Mouse (Mus musculus): ENCODE data around the gene Gusb. TPM values are rescaled to one million over a fixed set of nuclear protein-coding genes. Genes with fewer than 3 reads are reported as not detected.

Gene Gusb
- polyA plus RNA-seq, 1 experiment from 2014 or later: 50.2 TPM

DNA sequence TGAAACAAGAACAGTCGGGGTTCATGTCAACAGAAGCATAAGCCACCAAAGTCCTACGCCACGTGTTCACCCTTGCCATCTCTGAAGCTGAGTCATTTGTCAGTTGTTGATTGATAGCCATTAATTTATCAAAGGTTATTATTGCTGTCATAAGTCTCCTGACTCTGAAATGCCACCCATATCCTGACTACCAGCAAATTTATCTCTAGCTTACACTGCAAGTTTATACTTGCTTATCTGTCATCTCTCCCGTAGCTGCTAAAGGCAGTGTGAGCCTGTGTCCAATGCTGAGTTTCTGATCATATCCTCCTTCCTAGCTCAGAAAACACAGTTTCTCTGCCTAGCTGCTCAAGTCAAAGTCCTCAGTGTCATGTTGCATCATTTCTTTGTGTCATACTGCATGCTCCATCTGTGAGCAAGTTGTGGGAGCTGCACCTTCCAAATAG, 28.0 kb downstream of the Gusb start:
- no peak overlapping the region for H3K27ac ChIP-seq (ENCODE audit: low read depth, low read length)
- no peak overlapping the region for H3K9ac ChIP-seq (ENCODE audit: low read depth, low read length)
- H3K4me3 ChIP-seq (ENCODE audit: low read depth, low read length): no peak overlapping the region
- H3K9me3 ChIP-seq (replicated peaks; ENCODE audit: control insufficient read depth, low read length): no peaks in the 10 kb centered on the region
- peaks cover 7% of the 10 kb centered on the region for H3K4me1 ChIP-seq (ENCODE audit: control insufficient read depth, insufficient read depth, low read length)
- 64% methylated on average over 4 of the region's 4 CpGs for WGBS (ENCODE audit: insufficient replicate concordance)
- 0 out of 2 replicates have a peak, but pooled peaks cover 3% of the 10 kb centered on the region for H3K36me3 ChIP-seq (ENCODE audit: control insufficient read depth, insufficient read depth, low read length)
- H3K4me2 ChIP-seq: no peak overlapping the region
- no peaks in the 10 kb centered on the region for H3K27me3 ChIP-seq (ENCODE audit: control insufficient read depth, insufficient read depth, low read length)
- no peak for ATAC-seq (replicated peaks; ENCODE audit: insufficient number of reproducible peaks, low FRiP score, low TSS enrichment)

- 87% methylated on average over 4 of the region's 4 CpGs for WGBS (ENCODE audit: insufficient replicate concordance)
- Histone ChIP-seq H3K27me3 (ENCODE audit: control insufficient read depth, insufficient read depth, low read length) (no peaks in the 10 kb centered on the region), H3K9ac (ENCODE audit: low read depth, low read length) (no peak overlapping the region), H3K36me3 (ENCODE audit: control insufficient read depth, insufficient read depth, low read length) (0 out of 2 replicates have a peak, but pooled peaks cover 3% of the 10 kb centered on the region), H3K4me3 (ENCODE audit: low read depth, low read length) (no peak overlapping the region), H3K27ac (ENCODE audit: low read depth, low read length) (no peak overlapping the region), H3K4me1 (ENCODE audit: control insufficient read depth, insufficient read depth, low read length) (0 out of 2 replicates have a peak, but pooled peaks cover 5% of the 10 kb centered on the region), H3K9me3 (replicated peaks; ENCODE audit: control insufficient read depth, low read length) (no peaks in the 10 kb centered on the region), H3K4me2 (no peak overlapping the region)
- no peak for ATAC-seq (replicated peaks; ENCODE audit: insufficient number of reproducible peaks, low FRiP score, low TSS enrichment)
These were observed 28.5 kb downstream of the Gusb start for GRCm38 (mm10) chr5:129974354-129974753.

GRCm38 (mm10) chr5:129971491-129971890, 31.4 kb downstream of the Gusb start:
- no peaks in the 10 kb centered on the region for H3K9me3 ChIP-seq (replicated peaks; ENCODE audit: control insufficient read depth, low read length)
- no peak overlapping the region for H3K4me3 ChIP-seq (ENCODE audit: low read depth, low read length)
- H3K4me2 ChIP-seq: no peak overlapping the region
- WGBS (ENCODE audit: insufficient replicate concordance): 86% methylated on average over 4 of the region's 4 CpGs
- no peak overlapping the region for H3K27ac ChIP-seq (ENCODE audit: low read depth, low read length)
- H3K9ac ChIP-seq (ENCODE audit: low read depth, low read length): no peak overlapping the region
- no peak for ATAC-seq (replicated peaks; ENCODE audit: insufficient number of reproducible peaks, low FRiP score, low TSS enrichment)
- H3K27me3 ChIP-seq (ENCODE audit: control insufficient read depth, insufficient read depth, low read length): no peaks in the 10 kb centered on the region
- H3K36me3 ChIP-seq (ENCODE audit: control insufficient read depth, insufficient read depth, low read length): 0 out of 2 replicates have a peak, but pooled peaks cover 3% of the 10 kb centered on the region
- no peaks in the 10 kb centered on the region for H3K4me1 ChIP-seq (ENCODE audit: control insufficient read depth, insufficient read depth, low read length)

GRCm38 (mm10) chr5:129968417-129968816, 34.4 kb downstream of the Gusb start:
- Histone ChIP-seq H3K9me3 (replicated peaks; ENCODE audit: control insufficient read depth, low read length) (no peaks in the 10 kb centered on the region), H3K9ac (ENCODE audit: low read depth, low read length) (no peak overlapping the region), H3K36me3 (ENCODE audit: control insufficient read depth, insufficient read depth, low read length) (no peaks in the 10 kb centered on the region), H3K4me2 (no peak overlapping the region), H3K27ac (ENCODE audit: low read depth, low read length) (no peak overlapping the region), H3K27me3 (ENCODE audit: control insufficient read depth, insufficient read depth, low read length) (no peaks in the 10 kb centered on the region), H3K4me1 (ENCODE audit: control insufficient read depth, insufficient read depth, low read length) (no peaks in the 10 kb centered on the region), H3K4me3 (ENCODE audit: low read depth, low read length) (no peak overlapping the region)
- ATAC-seq (replicated peaks; ENCODE audit: insufficient number of reproducible peaks, low FRiP score, low TSS enrichment): no peak
- WGBS (ENCODE audit: insufficient replicate concordance): 81% methylated on average over 7 of the region's 7 CpGs

DNA sequence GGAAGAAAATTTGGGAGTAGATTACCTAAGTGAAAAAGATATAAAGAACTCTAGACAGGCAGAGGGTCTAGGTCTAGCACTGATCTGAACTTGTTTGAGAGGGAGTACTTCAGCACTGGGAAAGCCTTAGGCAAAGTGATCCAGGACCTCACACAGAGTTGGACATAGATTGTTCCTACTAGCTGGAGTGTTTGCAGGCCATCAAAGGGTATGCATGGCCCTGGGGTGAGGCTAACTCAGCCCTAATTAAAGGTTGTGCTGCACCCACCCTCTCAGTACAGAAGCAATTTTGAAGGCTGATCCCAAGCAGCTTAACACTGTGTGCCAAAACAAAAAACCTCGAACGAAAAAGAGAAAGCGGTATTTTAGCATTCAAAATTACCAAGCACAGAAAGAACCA, 36.4 kb downstream of the Gusb start:
- Histone ChIP-seq H3K4me3 (ENCODE audit: low read depth, low read length) (no peak overlapping the region), H3K4me2 (no peak overlapping the region), H3K36me3 (ENCODE audit: control insufficient read depth, insufficient read depth, low read length) (no peaks in the 10 kb centered on the region), H3K9me3 (replicated peaks; ENCODE audit: control insufficient read depth, low read length) (no peaks in the 10 kb centered on the region), H3K9ac (ENCODE audit: low read depth, low read length) (no peak overlapping the region), H3K4me1 (ENCODE audit: control insufficient read depth, insufficient read depth, low read length) (no peaks in the 10 kb centered on the region), H3K27me3 (ENCODE audit: control insufficient read depth, insufficient read depth, low read length) (no peaks in the 10 kb centered on the region), H3K27ac (ENCODE audit: low read depth, low read length) (no peak overlapping the region)
- 95% methylated on average over 3 of the region's 3 CpGs for WGBS (ENCODE audit: insufficient replicate concordance)
- ATAC-seq (replicated peaks; ENCODE audit: insufficient number of reproducible peaks, low FRiP score, low TSS enrichment): no peak

DNA sequence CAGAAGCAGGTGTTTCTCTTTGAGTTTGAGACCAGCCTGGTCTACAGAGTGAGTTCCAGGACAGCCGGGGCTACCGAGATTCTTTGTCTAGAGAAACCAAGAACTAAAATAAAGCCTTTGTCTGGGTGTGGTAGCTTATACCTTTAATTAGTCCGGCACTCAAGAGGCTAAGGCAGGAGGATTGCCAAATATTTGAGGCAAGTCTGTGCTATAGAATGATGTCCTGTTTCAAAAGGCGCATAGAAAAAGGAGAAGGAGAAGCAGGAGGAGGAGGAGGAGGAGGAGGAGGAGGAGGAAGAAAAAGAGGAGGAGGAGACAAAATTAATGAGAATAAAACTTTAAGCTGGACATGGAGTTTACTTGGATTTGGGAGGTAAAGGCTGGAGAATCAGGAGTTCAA, 39.6 kb downstream of the Gusb start:
- Histone ChIP-seq H3K27ac (ENCODE audit: low read depth, low read length) (no peak overlapping the region), H3K4me3 (ENCODE audit: low read depth, low read length) (no peak overlapping the region), H3K9me3 (replicated peaks; ENCODE audit: control insufficient read depth, low read length) (no peaks in the 10 kb centered on the region), H3K9ac (ENCODE audit: low read depth, low read length) (no peak overlapping the region), H3K4me1 (ENCODE audit: control insufficient read depth, insufficient read depth, low read length) (no peaks in the 10 kb centered on the region), H3K27me3 (ENCODE audit: control insufficient read depth, insufficient read depth, low read length) (no peaks in the 10 kb centered on the region), H3K36me3 (ENCODE audit: control insufficient read depth, insufficient read depth, low read length) (peaks cover 3% of the 10 kb centered on the region; the same call in 1 of the 2 replicates), H3K4me2 (no peak overlapping the region)
- no peak for ATAC-seq (replicated peaks; ENCODE audit: insufficient number of reproducible peaks, low FRiP score, low TSS enrichment)
- 85% methylated on average over 4 of the region's 4 CpGs for WGBS (ENCODE audit: insufficient replicate concordance)

GRCm38 (mm10) chr5:129955792-129956191, 47.1 kb downstream of the Gusb start:
- WGBS (ENCODE audit: insufficient replicate concordance): 65% methylated on average over 6 of the region's 6 CpGs
- H3K4me3 ChIP-seq (ENCODE audit: low read depth, low read length): no peak overlapping the region
- no peak overlapping the region for H3K9ac ChIP-seq (ENCODE audit: low read depth, low read length)
- ATAC-seq (replicated peaks; ENCODE audit: insufficient number of reproducible peaks, low FRiP score, low TSS enrichment): no peak
- no peaks in the 10 kb centered on the region for H3K27me3 ChIP-seq (ENCODE audit: control insufficient read depth, insufficient read depth, low read length)
- no peak overlapping the region for H3K4me2 ChIP-seq
- H3K27ac ChIP-seq (ENCODE audit: low read depth, low read length): no peak overlapping the region
- peaks cover 5% of the 10 kb centered on the region for H3K4me1 ChIP-seq (ENCODE audit: control insufficient read depth, insufficient read depth, low read length)
- peaks cover 3% of the 10 kb centered on the region; the same call in 1 of the 2 replicates for H3K36me3 ChIP-seq (ENCODE audit: control insufficient read depth, insufficient read depth, low read length)
- no peaks in the 10 kb centered on the region for H3K9me3 ChIP-seq (replicated peaks; ENCODE audit: control insufficient read depth, low read length)

DNA sequence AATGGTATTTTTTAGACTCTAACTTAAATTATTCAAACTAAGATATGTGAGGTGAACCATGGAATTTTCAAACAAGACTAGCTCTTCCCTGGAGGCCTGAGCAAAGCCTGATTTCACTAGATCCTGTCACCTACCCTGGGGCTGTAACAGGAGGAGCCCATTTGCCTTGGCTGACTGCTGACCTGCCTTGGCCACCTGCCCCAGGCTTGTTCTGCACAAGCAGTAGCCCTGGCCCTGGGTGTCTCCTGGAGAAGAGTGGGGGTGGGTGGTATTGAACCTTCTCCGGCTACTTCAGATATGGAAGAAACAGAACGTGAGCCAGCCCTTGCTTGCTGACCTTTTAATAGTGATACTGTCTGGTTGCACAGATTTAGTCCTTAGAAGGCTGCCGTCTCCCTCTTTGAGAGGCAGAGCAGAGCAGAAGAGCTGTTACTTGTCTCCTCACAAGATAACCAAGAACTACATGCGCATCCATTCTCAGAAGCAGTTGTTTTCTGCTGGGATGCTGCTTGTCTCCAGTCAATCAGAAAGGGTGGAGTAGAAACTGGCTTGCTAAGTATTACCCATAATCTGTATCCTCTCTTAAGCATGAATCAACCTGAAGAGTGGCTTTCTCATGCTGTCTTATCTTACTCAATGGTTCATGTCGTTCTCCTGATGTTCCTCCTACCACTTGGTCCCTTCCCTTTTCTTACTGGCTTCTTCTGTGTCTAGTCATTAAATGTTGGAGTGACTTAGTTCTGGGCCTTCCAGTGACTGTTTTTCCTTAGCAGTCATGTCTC, 48.2 kb downstream of the Gusb start:
- WGBS (ENCODE audit: insufficient replicate concordance): 53% methylated on average over 5 of the region's 5 CpGs
- peaks cover 5% of the 10 kb centered on the region for H3K4me1 ChIP-seq (ENCODE audit: control insufficient read depth, insufficient read depth, low read length)
- H3K36me3 ChIP-seq (ENCODE audit: control insufficient read depth, insufficient read depth, low read length): no peaks in the 10 kb centered on the region
- no peak overlapping the region for H3K27ac ChIP-seq (ENCODE audit: low read depth, low read length)
- no peak overlapping the region for H3K4me3 ChIP-seq (ENCODE audit: low read depth, low read length)
- no peak overlapping the region for H3K9ac ChIP-seq (ENCODE audit: low read depth, low read length)
- no peak for ATAC-seq (replicated peaks; ENCODE audit: insufficient number of reproducible peaks, low FRiP score, low TSS enrichment)
- no peaks in the 10 kb centered on the region for H3K27me3 ChIP-seq (ENCODE audit: control insufficient read depth, insufficient read depth, low read length)
- H3K9me3 ChIP-seq (replicated peaks; ENCODE audit: control insufficient read depth, low read length): no peaks in the 10 kb centered on the region
- no peak overlapping the region for H3K4me2 ChIP-seq

DNA sequence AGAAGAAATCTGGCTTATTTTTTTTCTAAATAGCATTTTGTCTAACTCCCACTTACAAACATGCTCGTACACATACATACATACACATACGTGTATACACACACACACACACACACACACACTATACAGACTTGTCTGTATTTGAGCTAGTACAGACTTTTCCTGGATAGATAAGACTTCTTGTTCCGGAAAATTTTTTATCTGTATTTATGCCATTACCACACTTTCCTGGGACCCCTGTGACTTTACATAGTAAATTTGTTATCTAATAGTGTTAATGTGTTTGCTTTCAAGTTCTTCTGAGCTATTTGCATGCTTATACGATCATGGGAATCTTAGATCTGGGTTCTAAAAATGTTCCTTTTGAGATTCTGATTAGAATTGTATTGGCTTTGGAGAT, 50.7 kb downstream of the Gusb start:
- no peak for ATAC-seq (replicated peaks; ENCODE audit: insufficient number of reproducible peaks, low FRiP score, low TSS enrichment)
- Histone ChIP-seq H3K4me1 (ENCODE audit: control insufficient read depth, insufficient read depth, low read length) (peaks cover 5% of the 10 kb centered on the region), H3K9me3 (replicated peaks; ENCODE audit: control insufficient read depth, low read length) (no peaks in the 10 kb centered on the region), H3K4me3 (ENCODE audit: low read depth, low read length) (no peak overlapping the region), H3K9ac (ENCODE audit: low read depth, low read length) (no peak overlapping the region), H3K27ac (ENCODE audit: low read depth, low read length) (no peak overlapping the region), H3K4me2 (no peak overlapping the region), H3K27me3 (ENCODE audit: control insufficient read depth, insufficient read depth, low read length) (no peaks in the 10 kb centered on the region), H3K36me3 (ENCODE audit: control insufficient read depth, insufficient read depth, low read length) (no peaks in the 10 kb centered on the region)
- 76% methylated on average over 4 of the region's 4 CpGs for WGBS (ENCODE audit: insufficient replicate concordance)
